Mouse (Mus musculus) forebrain, embryonic 10.5 days (tissue): ENCODE data around the gene Gm10337. TPM values are rescaled to one million over a fixed set of nuclear protein-coding genes. Genes with fewer than 3 reads are reported as not detected.
A peak's percentile ranks its signal among the peaks of the same experiment; 100 is the strongest.

Experiments used
- DNase-seq: peaks from one replicate; pipeline ENCODE4 v3.0.0-alpha.2; 2017; ENCODE audit warnings: low spot score; ENCODE audit errors: extremely low spot score
- H3K27ac ChIP-seq: fragments of 300-500 bp; sonication (generic); 2 replicates; pipeline ENCODE4 v1.5.1; 2016; ENCODE audit warnings: mild to moderate bottlenecking
- H3K27me3 ChIP-seq: fragments of 300-500 bp; sonication (generic); 2 replicates; pipeline ENCODE4 v1.6.1; 2016; ENCODE audit warnings: mild to moderate bottlenecking; ENCODE audit not compliant: poor library complexity, severe bottlenecking
- H3K36me3 ChIP-seq: fragments of 300-500 bp; sonication (generic); replicated peaks from 2 replicates; pipeline ENCODE4 v1.6.1; 2016; ENCODE audit warnings: mild to moderate bottlenecking, moderate library complexity
- H3K4me1 ChIP-seq: fragments of 300-500 bp; sonication (generic); 2 replicates; pipeline ENCODE4 v1.6.1; 2016
- H3K4me3 ChIP-seq: fragments of 300-500 bp; sonication (generic); 2 replicates; pipeline ENCODE4 v1.5.1; 2016; ENCODE audit warnings: mild to moderate bottlenecking, moderate library complexity
- H3K9me3 ChIP-seq: fragments of 300-500 bp; sonication (generic); 2 replicates; pipeline ENCODE4 v1.6.1; 2016; ENCODE audit warnings: mild to moderate bottlenecking, moderate library complexity
- WGBS: fragments of 180-500 bp; shearing (Covaris S2); methylation state at CpG from one replicate; pipeline ENCODE4 v1.1.7; 2016; 5-methylcytosine and 5-hydroxymethylcytosine counted together
- polyA plus RNA-seq: library from polyadenylated mRNA; unstranded; fragments of >200 nt; fragmentation: Nextera tagmentation; extraction: Ambion mirVana; gene quantifications from 2 replicates; pipeline ENCODE4 v1.2.1, GENCODE M21; 2016

Gene Gm10337
- not detected in 2 replicates for polyA plus RNA-seq

DNA sequence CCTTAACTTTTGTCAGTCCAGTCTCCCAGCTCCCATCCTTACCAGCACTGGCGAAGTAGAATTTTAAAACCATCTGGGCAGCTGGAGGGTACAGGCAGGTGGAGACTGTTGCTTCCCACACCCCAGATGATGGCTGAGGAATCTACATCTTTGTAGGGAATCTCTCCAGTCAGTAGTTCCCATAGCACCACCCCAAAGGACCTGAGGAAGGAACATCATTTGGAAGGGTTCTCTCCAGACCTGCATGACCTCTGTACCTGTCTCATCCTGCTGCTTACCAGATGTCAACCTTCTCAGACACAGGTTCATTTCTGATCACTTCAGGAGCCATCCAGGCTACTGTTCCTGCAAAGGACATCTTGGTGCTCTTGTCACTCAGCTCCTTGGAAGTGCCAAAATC lies at the start of gene Gm10337:
Gene Gm10337 (plus strand): TSS at position 276 of the 400 bp plus-strand sequence.
- Histone ChIP-seq H3K4me1 (peaks cover 4% of the 10 kb centered on the region; the same call in 1 of the 2 replicates), H3K27me3 (no peaks in the 10 kb centered on the region), H3K36me3 (peaks cover 93% of the 10 kb centered on the region), H3K4me3 (no peak within 1 kb of the TSS), H3K27ac (no peak within 1 kb of the TSS), H3K9me3 (no peaks in the 10 kb centered on the region)
- WGBS: 88% methylated on average over 1 of the region's 1 CpGs
- no peak for DNase-seq

GRCm38 (mm10) chr15:102455993-102456392 lies 47.5 kb upstream of the Gm10337 start:
- H3K4me3 ChIP-seq: no peak overlapping the region
- no peaks in the 10 kb centered on the region for H3K36me3 ChIP-seq
- 38% methylated on average over 6 of the region's 6 CpGs for WGBS
- H3K27me3 ChIP-seq: no peaks in the 10 kb centered on the region
- H3K9me3 ChIP-seq: no peaks in the 10 kb centered on the region
- DNase-seq: no peak
- H3K27ac ChIP-seq: no peak overlapping the region
- peaks cover 30% of the 10 kb centered on the region for H3K4me1 ChIP-seq

- no peaks in the 10 kb centered on the region for H3K9me3 ChIP-seq
- peaks cover 8% of the 10 kb centered on the region for H3K36me3 ChIP-seq
- peaks cover 29% of the 10 kb centered on the region for H3K4me1 ChIP-seq
- no peak for DNase-seq
- no peaks in the 10 kb centered on the region for H3K27me3 ChIP-seq
- WGBS: 84% methylated on average over 5 of the region's 5 CpGs
- H3K27ac ChIP-seq: peak overlapping the region; percentile 59
- peak overlapping the region; percentile 49 for H3K4me3 ChIP-seq
These were observed 45.3 kb upstream of the Gm10337 start for GRCm38 (mm10) chr15:102458050-102458736.

DNA sequence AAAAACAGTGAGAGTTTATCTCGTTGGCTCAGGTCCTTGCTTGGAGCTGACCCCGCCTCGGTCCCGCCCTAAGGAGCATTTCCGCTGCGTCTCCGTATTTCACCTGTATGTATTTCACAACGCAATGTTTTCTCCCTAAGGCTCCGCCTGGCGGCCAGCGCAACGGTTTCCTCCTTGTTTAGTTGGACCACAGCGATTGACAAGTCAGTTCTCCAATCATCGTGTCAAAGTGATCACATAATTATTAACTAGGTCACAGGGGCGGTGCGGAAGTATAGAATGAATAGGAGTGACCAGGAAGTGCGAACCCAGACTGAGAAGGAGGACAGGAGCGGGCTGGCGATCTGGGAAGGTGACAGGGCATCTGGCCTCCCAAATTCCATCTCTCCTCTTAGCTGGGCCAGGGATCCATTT lies 44.6 kb upstream of the Gm10337 start, which contains the start of gene Prr13:
Gene Prr13 (plus strand): TSS at position 125 of the 414 bp plus-strand sequence.
- peak within 1 kb of the TSS; percentile 49 for H3K4me3 ChIP-seq
- peaks cover 14% of the 10 kb centered on the region for H3K36me3 ChIP-seq
- H3K27ac ChIP-seq: peak within 1 kb of the TSS; percentile 59
- peaks cover 29% of the 10 kb centered on the region for H3K4me1 ChIP-seq
- no peaks in the 10 kb centered on the region for H3K27me3 ChIP-seq
- peak; percentile 86 for DNase-seq
- no peaks in the 10 kb centered on the region for H3K9me3 ChIP-seq
- under 1% methylated on average over 19 of the region's 19 CpGs for WGBS

- Histone ChIP-seq H3K4me3 (peak overlapping the region; percentile 49), H3K4me1 (peaks cover 29% of the 10 kb centered on the region), H3K27ac (peak overlapping the region; percentile 59), H3K27me3 (no peaks in the 10 kb centered on the region), H3K9me3 (no peaks in the 10 kb centered on the region), H3K36me3 (peaks cover 14% of the 10 kb centered on the region)
- 31% methylated on average over 6 of the region's 6 CpGs for WGBS
- DNase-seq: no peak
These were observed 44.1 kb upstream of the Gm10337 start for GRCm38 (mm10) chr15:102459381-102459780.

GRCm38 (mm10) chr15:102459847-102460246 lies 43.7 kb upstream of the Gm10337 start:
- 0 out of 2 replicates have a peak overlapping the region, but pooled peaks have one; percentile 59 for H3K27ac ChIP-seq
- 76% methylated on average over 5 of the region's 5 CpGs for WGBS
- no peaks in the 10 kb centered on the region for H3K27me3 ChIP-seq
- no peak for DNase-seq
- H3K9me3 ChIP-seq: no peaks in the 10 kb centered on the region
- H3K4me1 ChIP-seq: peaks cover 29% of the 10 kb centered on the region
- peaks cover 14% of the 10 kb centered on the region for H3K36me3 ChIP-seq
- H3K4me3 ChIP-seq: peak overlapping the region; percentile 49

GRCm38 (mm10) chr15:102460409-102460808 lies 43.1 kb upstream of the Gm10337 start:
- Histone ChIP-seq H3K27me3 (no peaks in the 10 kb centered on the region), H3K36me3 (peaks cover 14% of the 10 kb centered on the region), H3K4me1 (peaks cover 29% of the 10 kb centered on the region), H3K4me3 (peak overlapping the region; percentile 49; the same call in 1 of the 2 replicates), H3K27ac (no peak overlapping the region; the same call in 1 of the 2 replicates), H3K9me3 (no peaks in the 10 kb centered on the region)
- no peak for DNase-seq
- 84% methylated on average over 12 of the region's 12 CpGs for WGBS

DNA sequence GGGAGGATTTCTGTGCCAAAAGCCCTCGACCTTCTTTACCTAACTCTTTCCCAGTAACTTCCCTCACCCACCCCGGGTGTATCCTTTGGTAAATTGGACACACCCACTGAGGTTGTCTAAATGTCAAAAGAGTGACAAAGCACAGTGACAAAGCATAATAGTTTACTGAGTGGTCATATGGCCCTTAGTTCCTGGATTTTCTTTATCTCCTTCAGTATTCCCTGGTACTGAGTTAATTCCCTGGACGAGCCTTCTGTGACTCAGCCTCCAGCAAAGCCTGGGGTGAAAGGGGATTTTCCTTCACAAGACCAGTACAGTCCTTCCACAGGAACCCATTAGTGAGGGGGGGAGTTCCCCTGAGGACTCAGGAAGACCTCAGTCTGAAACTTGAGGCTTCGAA lies 42.6 kb upstream of the Gm10337 start:
- no peak for DNase-seq
- H3K27ac ChIP-seq: no peak overlapping the region
- peaks cover 14% of the 10 kb centered on the region for H3K36me3 ChIP-seq
- no peaks in the 10 kb centered on the region for H3K27me3 ChIP-seq
- 80% methylated on average over 4 of the region's 4 CpGs for WGBS
- peak overlapping the region; percentile 49; the same call in 1 of the 2 replicates for H3K4me3 ChIP-seq
- peaks cover 29% of the 10 kb centered on the region for H3K4me1 ChIP-seq
- no peaks in the 10 kb centered on the region for H3K9me3 ChIP-seq

DNA sequence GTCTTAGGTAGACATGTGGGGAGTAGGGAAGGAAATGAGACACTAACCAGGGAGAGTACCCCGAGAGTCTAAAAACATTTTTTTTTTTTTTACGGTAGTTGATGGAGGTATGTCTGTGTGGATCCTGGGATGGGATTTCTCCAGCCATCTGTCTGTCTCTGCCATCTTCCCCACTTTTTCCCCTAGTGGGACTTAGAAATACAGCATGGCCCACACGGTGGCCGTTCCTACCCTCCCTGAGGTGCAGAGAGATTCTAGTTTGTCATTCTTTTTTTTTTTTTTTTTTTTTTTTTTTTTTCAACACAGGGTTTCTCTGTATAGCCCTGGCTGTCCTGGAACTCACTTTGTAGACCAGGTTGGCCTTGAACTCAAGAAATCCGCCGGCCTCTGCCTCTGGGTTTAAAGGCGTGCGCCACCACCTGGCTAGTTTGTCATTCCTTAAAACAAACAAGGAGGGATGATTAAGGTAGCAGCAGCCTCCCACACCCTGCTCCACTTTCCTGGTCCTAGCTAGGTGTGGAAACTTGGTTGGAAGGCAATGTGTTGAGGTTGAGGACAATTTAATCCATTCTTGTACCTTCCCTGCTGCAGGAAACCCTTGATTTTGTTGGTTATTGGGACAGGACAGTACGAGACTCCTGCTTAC lies 42.0 kb upstream of the Gm10337 start:
- Histone ChIP-seq H3K4me1 (peaks cover 29% of the 10 kb centered on the region), H3K36me3 (peaks cover 14% of the 10 kb centered on the region), H3K27ac (no peak overlapping the region), H3K4me3 (no peak overlapping the region), H3K27me3 (no peaks in the 10 kb centered on the region), H3K9me3 (no peaks in the 10 kb centered on the region)
- DNase-seq: no peak
- WGBS: 83% methylated on average over 9 of the region's 9 CpGs

- no peak overlapping the region for H3K27ac ChIP-seq
- DNase-seq: no peak
- H3K36me3 ChIP-seq: peaks cover 19% of the 10 kb centered on the region
- no peaks in the 10 kb centered on the region for H3K27me3 ChIP-seq
- H3K9me3 ChIP-seq: peaks cover 3% of the 10 kb centered on the region
- H3K4me3 ChIP-seq: no peak overlapping the region
- H3K4me1 ChIP-seq: peaks cover 24% of the 10 kb centered on the region
These were observed 39.9 kb upstream of the Gm10337 start for GRCm38 (mm10) chr15:102463666-102464065.

GRCm38 (mm10) chr15:102468675-102469370 lies 34.7 kb upstream of the Gm10337 start:
- peaks cover 20% of the 10 kb centered on the region for H3K36me3 ChIP-seq
- DNase-seq: no peak
- H3K9me3 ChIP-seq: peaks cover 5% of the 10 kb centered on the region
- WGBS: 96% methylated on average over 9 of the region's 9 CpGs
- no peaks in the 10 kb centered on the region for H3K27me3 ChIP-seq
- H3K4me1 ChIP-seq: peaks cover 25% of the 10 kb centered on the region
- no peak overlapping the region for H3K4me3 ChIP-seq
- H3K27ac ChIP-seq: no peak overlapping the region

DNA sequence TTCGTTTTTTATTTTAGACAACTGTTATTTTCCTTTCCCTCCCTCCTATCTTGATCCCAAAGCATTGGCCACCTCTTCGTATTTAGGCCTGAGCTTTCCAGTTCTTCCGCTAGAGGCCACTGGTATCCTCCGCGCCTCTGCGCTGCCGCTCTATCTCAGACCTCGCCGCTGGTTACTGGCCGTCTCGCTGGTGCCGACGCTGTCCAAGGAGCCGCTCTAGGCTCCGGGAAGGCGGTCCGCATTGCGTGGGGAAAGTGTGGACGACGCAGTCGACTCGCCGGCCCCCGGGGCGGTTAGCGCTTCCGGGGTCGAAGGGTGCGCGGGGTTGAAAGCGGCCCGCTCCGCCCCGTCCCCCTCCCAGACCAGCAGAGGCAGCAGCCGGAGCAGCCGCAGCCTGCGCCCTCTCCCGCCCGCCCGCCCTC lies 33.3 kb upstream of the Gm10337 start, which contains the start of gene Pcbp2:
Gene Pcbp2 (plus strand): TSS at position 357 of the 422 bp plus-strand sequence.
- peak within 1 kb of the TSS; percentile 96 for H3K4me3 ChIP-seq

More for the DNA sequence above, 33.3 kb upstream of the Gm10337 start, which contains the start of gene Pcbp2:
- peak within 1 kb of the TSS; percentile 99 for H3K27ac ChIP-seq
- peaks cover 5% of the 10 kb centered on the region for H3K9me3 ChIP-seq
- peaks cover 25% of the 10 kb centered on the region for H3K4me1 ChIP-seq
- WGBS: under 1% methylated on average over 34 of the region's 40 CpGs
- H3K36me3 ChIP-seq: peaks cover 34% of the 10 kb centered on the region
- DNase-seq: peak; percentile 96
- H3K27me3 ChIP-seq: no peaks in the 10 kb centered on the region
